Mouse (Mus musculus) MEL (cell line): Measurements from ENCODE around the gene Rbks. TPM values are rescaled to one million over a fixed set of nuclear protein-coding genes. Genes with fewer than 3 reads are reported as not detected.

Source experiments
- DNase-seq: peaks from one replicate; pipeline ENCODE4 v3.0.0; 2011; ENCODE audit warnings: low read depth, low spot score
- H3K27ac ChIP-seq: 2 replicates; pipeline ENCODE4 v1.5.1; 2012; ENCODE audit warnings: low read depth, mild to moderate bottlenecking, control low read depth, low read length, moderate library complexity; ENCODE audit not compliant: control insufficient read depth
- H3K27me3 ChIP-seq, 2 experiments: fragments of 150-350 bp in 1 of 2; sonication (generic) in 1 of 2; 2 replicates each; pipeline ENCODE4 v1.6.1; 2012; ENCODE audit warnings: low read length in 2 of 2, mild to moderate bottlenecking in 2 of 2, improper control_type of control experiment in 1 of 2, moderate library complexity in 1 of 2; ENCODE audit not compliant: insufficient read depth in 2 of 2, control insufficient read depth in 1 of 2
- H3K36me3 ChIP-seq, 2 experiments: 2 replicates each; pipeline ENCODE4 v1.6.1; 2012 to 2014; ENCODE audit warnings: low read length in 2 of 2, improper control_type of control experiment in 1 of 2, inconsistent platforms in 1 of 2, mild to moderate bottlenecking in 1 of 2; ENCODE audit not compliant: insufficient read depth in 2 of 2, control insufficient read depth in 1 of 2
- H3K4me1 ChIP-seq, 2 experiments: fragments of 150-350 bp in 1 of 2; sonication (generic) in 1 of 2; 2 replicates each; pipeline ENCODE4 v1.6.1; 2012; ENCODE audit warnings: low read length in 2 of 2, improper control_type of control experiment in 1 of 2, mild to moderate bottlenecking in 1 of 2; ENCODE audit not compliant: insufficient read depth in 2 of 2, control insufficient read depth in 1 of 2
- H3K4me3 ChIP-seq, 2 experiments: fragments of 150-350 bp in 1 of 2; sonication (generic) in 1 of 2; 2 replicates each; pipeline ENCODE4 v1.5.1; 2012; ENCODE audit warnings: low read depth in 2 of 2, low read length in 2 of 2, mild to moderate bottlenecking in 2 of 2, moderate library complexity in 2 of 2, control low read depth in 1 of 2, improper control_type of control experiment in 1 of 2; ENCODE audit not compliant: control insufficient read depth in 1 of 2, insufficient read depth in 1 of 2
- H3K79me2 ChIP-seq: 2 replicates; pipeline ENCODE4 v1.6.1; 2012; ENCODE audit warnings: mild to moderate bottlenecking, low read length, moderate library complexity; ENCODE audit not compliant: control insufficient read depth, poor library complexity, insufficient read depth
- H3K9ac ChIP-seq: 2 replicates; pipeline ENCODE4 v1.6.1; 2012; ENCODE audit warnings: low read depth, mild to moderate bottlenecking, control low read depth, low read length, moderate library complexity; ENCODE audit not compliant: control insufficient read depth, poor library complexity, severe bottlenecking
- H3K9me3 ChIP-seq: fragments of 150-350 bp; sonication (generic); replicated peaks from 2 replicates; pipeline ENCODE4 v1.6.1; 2012; ENCODE audit warnings: mild to moderate bottlenecking, low read length, improper control_type of control experiment, moderate library complexity; ENCODE audit not compliant: insufficient read depth
- BHLHE40 ChIP-seq: IDR thresholded peaks from 2 replicates; pipeline ENCODE4 v1.6.1; 2012; ENCODE audit warnings: low read depth, mild to moderate bottlenecking, inconsistent platforms, low read length, improper control_type of control experiment, borderline replicate concordance
- CHD2 ChIP-seq: IDR thresholded peaks from 2 replicates; pipeline ENCODE4 v1.6.1; 2011; ENCODE audit warnings: low read length, improper control_type of control experiment
- E2F4 ChIP-seq: IDR thresholded peaks from 2 replicates; pipeline ENCODE4 v1.6.1; 2011; ENCODE audit warnings: low read depth, low read length, improper control_type of control experiment, borderline replicate concordance
- ELF1 ChIP-seq: IDR thresholded peaks from 2 replicates; pipeline ENCODE4 v1.6.1; 2014; ENCODE audit warnings: low read depth, mild to moderate bottlenecking, inconsistent platforms, low read length, improper control_type of control experiment, moderate library complexity
- EP300 ChIP-seq, 2 experiments: IDR thresholded peaks; 2 replicates each; pipeline ENCODE4 v1.6.1; 2011; ENCODE audit warnings: improper control_type of control experiment in 2 of 2, low read length in 2 of 2, low read depth in 1 of 2, mild to moderate bottlenecking in 1 of 2
- GABPA ChIP-seq: IDR thresholded peaks from 2 replicates; pipeline ENCODE4 v1.6.1; 2012; ENCODE audit warnings: low read depth, mild to moderate bottlenecking, inconsistent platforms, low read length, improper control_type of control experiment, moderate library complexity
- HCFC1 ChIP-seq: IDR thresholded peaks from 2 replicates; pipeline ENCODE4 v1.6.1; 2012; ENCODE audit warnings: low read depth, mild to moderate bottlenecking, inconsistent platforms, low read length, improper control_type of control experiment, moderate library complexity
- JUND ChIP-seq: IDR thresholded peaks from 2 replicates; pipeline ENCODE4 v1.6.1; 2011; ENCODE audit warnings: low read depth, mild to moderate bottlenecking, improper control_type of control experiment, low read length
- KAT2A ChIP-seq: conservative IDR thresholded peaks from 2 replicates; pipeline ENCODE4 v1.6.1; 2012; ENCODE audit warnings: low read depth, low read length, improper control_type of control experiment, inconsistent platforms
- MAFK ChIP-seq: IDR thresholded peaks from 2 replicates; pipeline ENCODE4 v1.6.1; 2011; ENCODE audit warnings: low read depth, mild to moderate bottlenecking, low read length, improper control_type of control experiment, borderline replicate concordance
- MAX ChIP-seq: IDR thresholded peaks from 2 replicates; pipeline ENCODE4 v1.6.1; 2011; ENCODE audit warnings: low read length, improper control_type of control experiment
- MAZ ChIP-seq: IDR thresholded peaks from 2 replicates; pipeline ENCODE4 v1.6.1; 2012; ENCODE audit warnings: low read depth, mild to moderate bottlenecking, inconsistent platforms, low read length, improper control_type of control experiment
- MYC ChIP-seq: IDR thresholded peaks from 2 replicates; pipeline ENCODE4 v1.6.1; 2011; ENCODE audit warnings: low read depth, mild to moderate bottlenecking, low read length, improper control_type of control experiment, moderate library complexity
- NRF1 ChIP-seq: IDR thresholded peaks from 2 replicates; pipeline ENCODE4 v1.6.1; 2014; ENCODE audit warnings: low read depth, mild to moderate bottlenecking, inconsistent platforms, low read length, improper control_type of control experiment, moderate library complexity; ENCODE audit not compliant: poor library complexity, insufficient read depth, severe bottlenecking
- POLR2A ChIP-seq, 2 experiments: IDR thresholded peaks; 2 replicates each; pipeline ENCODE4 v1.6.1; 2011 to 2012; ENCODE audit warnings: low read length in 2 of 2, mild to moderate bottlenecking in 2 of 2, control low read depth in 1 of 2, improper control_type of control experiment in 1 of 2, low read depth in 1 of 2, moderate library complexity in 1 of 2; ENCODE audit not compliant: control insufficient read depth in 1 of 2, insufficient read depth in 1 of 2, poor library complexity in 1 of 2
- POLR2AphosphoS2 ChIP-seq: IDR thresholded peaks from 2 replicates; pipeline ENCODE4 v1.6.1; 2011; ENCODE audit warnings: low read length, improper control_type of control experiment
- SMC3 ChIP-seq: IDR thresholded peaks from 2 replicates; pipeline ENCODE4 v1.6.1; 2011; ENCODE audit warnings: low read depth, low read length, improper control_type of control experiment
- TAL1 ChIP-seq: IDR thresholded peaks from 2 replicates; pipeline ENCODE4 v1.6.1; 2012; ENCODE audit warnings: mild to moderate bottlenecking, inconsistent platforms, low read length, moderate library complexity, mixed read lengths
- USF2 ChIP-seq, 2 experiments: IDR thresholded peaks; 2 replicates each; pipeline ENCODE4 v1.6.1; 2011 to 2012; ENCODE audit warnings: improper control_type of control experiment in 2 of 2, low read length in 2 of 2, borderline replicate concordance in 1 of 2, inconsistent platforms in 1 of 2, low read depth in 1 of 2, mild to moderate bottlenecking in 1 of 2; ENCODE audit not compliant: insufficient read depth in 1 of 2
- ZC3H11A ChIP-seq: IDR thresholded peaks from 2 replicates; pipeline ENCODE4 v1.6.1; 2012; ENCODE audit warnings: low read depth, mild to moderate bottlenecking, inconsistent platforms, low read length, improper control_type of control experiment
- ZKSCAN1 ChIP-seq: IDR thresholded peaks from 2 replicates; pipeline ENCODE4 v1.6.1; 2012; ENCODE audit warnings: low read depth, mild to moderate bottlenecking, inconsistent platforms, low read length, improper control_type of control experiment, moderate library complexity
- ZMIZ1 ChIP-seq: IDR thresholded peaks from 2 replicates; pipeline ENCODE4 v1.6.1; 2012; ENCODE audit warnings: low read depth, mild to moderate bottlenecking, inconsistent platforms, low read length, improper control_type of control experiment, moderate library complexity
- polyA plus RNA-seq, 2 experiments: library from polyadenylated mRNA; stranded (reverse) in 1 of 2; unstranded in 1 of 2; fragments of >175 nt in 1 of 2; fragments of >200 nt in 1 of 2; gene quantifications; 2 replicates each; pipeline versions ENCODE4 v1.2.1 to v1.2.4; 2012; ENCODE audit warnings: low replicate concordance in 2 of 2, low read depth in 1 of 2; ENCODE audit not compliant: insufficient read length in 2 of 2, insufficient read depth in 1 of 2, missing spikeins in 1 of 2
- total RNA-seq: library from RNA; depleted of rRNA; stranded (reverse); fragments of 300-350 nt; gene quantifications from 2 replicates; pipeline ENCODE4 v1.2.3, GENCODE M21; 2012

The Rbks gene
- total and polyA plus RNA-seq, 3 experiments = 34.3 to 47.4 TPM; not detected in 1

DNA sequence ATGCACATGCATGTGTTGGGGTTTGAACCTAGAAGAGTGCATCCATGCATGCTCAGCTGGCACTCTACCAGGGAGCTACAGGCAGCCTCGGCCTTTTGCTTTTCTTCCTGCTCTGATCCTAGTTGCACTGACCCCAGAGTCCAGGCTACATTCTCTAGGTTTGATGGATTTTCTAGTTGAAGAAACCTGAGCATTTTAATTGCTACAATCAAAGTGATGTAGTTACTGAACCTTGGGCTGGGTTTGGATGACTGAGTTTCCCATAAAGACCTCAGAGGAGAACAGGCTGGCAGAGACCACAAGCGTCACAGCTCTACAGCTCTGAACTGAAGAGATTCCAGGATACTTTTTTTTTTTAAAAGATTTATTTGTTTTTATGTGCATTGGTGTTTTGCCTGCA, 114.2 kb downstream of the Rbks start:
- H3K9ac ChIP-seq = no peak overlapping the region
- H3K27ac ChIP-seq = no peak overlapping the region
- no peak for DNase-seq
- no peak overlapping the region for H3K4me3 ChIP-seq
- H3K9me3 ChIP-seq = no peaks in the 10 kb centered on the region
- H3K4me1 ChIP-seq = no peaks in the 10 kb centered on the region
- TF ChIP-seq MYC (no peak), EP300 (IDR thresholded peaks at IDR 0.05; ENCODE audit: low read depth in 1 of 2, low read length in 2 of 2) (no peak), SMC3 (no peak), ZKSCAN1 (no peak), POLR2AphosphoS2 (no peak), JUND (no peak), E2F4 (no peak), KAT2A (no peak)
- no peaks in the 10 kb centered on the region for H3K27me3 ChIP-seq
- no peaks in the 10 kb centered on the region for H3K36me3 ChIP-seq
- H3K79me2 ChIP-seq = no peaks in the 10 kb centered on the region

DNA sequence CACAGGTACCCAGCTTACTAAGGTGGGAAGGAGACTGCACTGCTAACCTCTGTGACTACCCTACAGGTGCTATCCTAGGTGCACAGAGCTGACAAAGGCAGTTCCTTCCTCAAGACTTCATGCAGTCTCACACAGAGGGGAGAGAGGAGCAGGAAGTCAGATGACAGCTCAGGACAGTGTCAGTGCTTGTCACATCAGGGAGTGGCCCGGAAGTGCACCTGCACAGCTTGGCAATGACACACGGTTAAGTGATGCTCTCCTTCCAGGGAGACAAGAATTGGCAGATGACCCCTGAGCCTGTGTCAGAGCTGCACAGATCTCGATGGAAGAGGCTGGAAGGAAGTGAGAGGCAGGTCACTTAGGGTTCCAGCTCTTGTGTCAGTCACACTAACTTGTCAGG, 115.5 kb downstream of the Rbks start:
- DNase-seq = no peak
- H3K27ac ChIP-seq = no peak overlapping the region
- H3K4me1 ChIP-seq = no peaks in the 10 kb centered on the region
- TF ChIP-seq MAZ (no peak), NRF1 (no peak), KAT2A (no peak), MYC (no peak), USF2 (IDR thresholded peaks at IDR 0.05; ENCODE audit: borderline replicate concordance in 1 of 2, insufficient read depth in 1 of 2, low read depth in 1 of 2, low read length in 2 of 2) (no peak), ZC3H11A (no peak), ZMIZ1 (no peak), BHLHE40 (no peak)
- TF ChIP-seq, all 39 proteins: peak for 0
- no peaks in the 10 kb centered on the region for H3K36me3 ChIP-seq
- H3K79me2 ChIP-seq = no peaks in the 10 kb centered on the region
- no peak overlapping the region for H3K9ac ChIP-seq
- H3K27me3 ChIP-seq = no peaks in the 10 kb centered on the region
- H3K9me3 ChIP-seq = no peaks in the 10 kb centered on the region
- no peak overlapping the region for H3K4me3 ChIP-seq

DNA sequence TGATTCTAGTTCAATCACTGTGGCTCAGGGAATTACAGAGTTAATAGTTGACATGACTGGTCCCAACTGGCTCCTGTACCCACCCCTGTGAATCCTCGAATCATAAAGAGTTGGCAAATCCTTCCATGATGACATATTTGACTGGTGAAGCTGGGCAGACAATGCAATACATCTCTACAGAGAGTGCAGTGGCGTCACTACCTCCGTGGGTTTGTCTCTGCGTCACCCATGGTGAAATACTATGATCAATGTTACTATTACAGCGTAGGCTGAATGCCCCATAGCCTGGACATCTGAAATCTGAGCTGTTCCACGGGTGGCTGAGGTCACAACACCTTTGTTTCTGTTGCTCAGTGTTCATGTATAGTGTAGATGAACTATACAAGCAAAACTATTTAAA, 116.2 kb downstream of the Rbks start:
- no peak overlapping the region for H3K4me3 ChIP-seq
- H3K27me3 ChIP-seq = no peaks in the 10 kb centered on the region
- no peak for DNase-seq
- TF ChIP-seq CHD2 (no peak), MYC (no peak), KAT2A (no peak), EP300 (IDR thresholded peaks at IDR 0.05; ENCODE audit: low read depth in 1 of 2, low read length in 2 of 2) (no peak), GABPA (no peak), USF2 (IDR thresholded peaks at IDR 0.05; ENCODE audit: borderline replicate concordance in 1 of 2, insufficient read depth in 1 of 2, low read depth in 1 of 2, low read length in 2 of 2) (no peak), MAZ (no peak), ELF1 (no peak), TAL1 (no peak), NRF1 (no peak), POLR2A (IDR thresholded peaks at IDR 0.05; ENCODE audit: control insufficient read depth in 1 of 2, insufficient read depth in 1 of 2, low read depth in 1 of 2, low read length in 2 of 2, poor library complexity in 1 of 2) (no peak), MAX (no peak), HCFC1 (no peak), MAFK (no peak)
- TF ChIP-seq, all 39 proteins: peak for 0
- no peaks in the 10 kb centered on the region for H3K9me3 ChIP-seq
- no peak overlapping the region for H3K27ac ChIP-seq
- H3K36me3 ChIP-seq = no peaks in the 10 kb centered on the region
- H3K9ac ChIP-seq = no peak overlapping the region
- no peaks in the 10 kb centered on the region for H3K4me1 ChIP-seq
- H3K79me2 ChIP-seq = no peaks in the 10 kb centered on the region
